Mouse (Mus musculus): ENCODE measurements around the gene Rpl41.

DNA sequence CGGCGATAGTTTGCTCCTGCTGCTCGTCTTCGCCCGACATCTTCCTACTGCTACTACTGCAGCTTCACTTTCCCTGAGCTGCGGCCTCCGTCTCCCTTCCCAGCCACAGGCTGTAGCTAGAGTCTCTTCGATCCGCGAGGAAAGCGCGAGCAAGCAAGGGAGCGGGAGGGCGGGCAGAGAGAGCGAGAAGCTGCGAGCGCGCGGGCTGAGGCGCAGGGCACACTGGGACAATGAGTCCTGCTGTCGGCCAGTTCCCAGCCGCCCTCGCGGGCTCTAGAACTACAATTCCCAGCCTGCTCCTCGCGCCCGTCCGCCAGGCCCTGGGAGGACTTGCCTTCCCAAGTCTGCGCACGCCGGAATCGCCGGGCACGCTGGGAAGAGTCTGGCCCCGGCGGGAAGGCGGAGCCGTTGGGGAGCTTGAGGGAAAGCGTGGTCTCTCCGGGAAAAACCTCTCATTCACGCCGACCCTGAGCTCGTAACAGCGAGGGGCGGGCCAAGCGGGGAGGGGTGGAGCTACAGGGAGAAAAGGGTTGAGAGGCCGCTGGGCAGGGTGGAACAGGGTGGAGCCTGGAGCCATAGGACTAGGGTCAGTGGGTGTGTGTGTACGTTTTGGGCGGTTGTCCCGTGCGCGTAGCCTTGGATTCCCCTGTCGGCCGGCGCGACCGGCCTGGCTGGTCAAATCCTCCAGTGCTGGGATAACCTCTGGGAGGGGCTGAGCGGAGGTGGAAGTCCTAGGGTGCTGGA lies 16.9 kb upstream of the Rpl41 start, which contains the start of gene Pa2g4:
- TF ChIP-seq CTCF (IDR thresholded peaks at IDR 0.05; ENCODE audit: extremely low read depth, insufficient read length, insufficient replicate concordance, low read depth, low read length), result 0 out of 2 replicates have a peak, but pooled peaks have one; percentile 16
- peak; percentile 81 for TF ChIP-seq POLR2A (IDR thresholded peaks at IDR 0.05; ENCODE audit: low read depth, low read length)

All from small intestine, adult 2 months (tissue).